Mouse (Mus musculus) activated CD4-positive, CD25-positive, alpha-beta regulatory T cell, adult 4 months (primary cell): Measurements from ENCODE around the gene Bbs10. TPM values are rescaled to one million over a fixed set of nuclear protein-coding genes. Genes with fewer than 3 reads are reported as not detected.

Experiments
- ATAC-seq: one replicate; pipeline ENCODE4 v1.8.0; 2017
- polyA plus RNA-seq, 2 experiments: library from polyadenylated mRNA; unstranded; fragments of 100-300 nt; shearing (Covaris generic); gene quantifications; one replicate each; pipeline ENCODE4 v1.2.1; 2017

The Bbs10 gene
- 1 to 10 TPM; 1.4 to 1.6 TPM for polyA plus RNA-seq

DNA sequence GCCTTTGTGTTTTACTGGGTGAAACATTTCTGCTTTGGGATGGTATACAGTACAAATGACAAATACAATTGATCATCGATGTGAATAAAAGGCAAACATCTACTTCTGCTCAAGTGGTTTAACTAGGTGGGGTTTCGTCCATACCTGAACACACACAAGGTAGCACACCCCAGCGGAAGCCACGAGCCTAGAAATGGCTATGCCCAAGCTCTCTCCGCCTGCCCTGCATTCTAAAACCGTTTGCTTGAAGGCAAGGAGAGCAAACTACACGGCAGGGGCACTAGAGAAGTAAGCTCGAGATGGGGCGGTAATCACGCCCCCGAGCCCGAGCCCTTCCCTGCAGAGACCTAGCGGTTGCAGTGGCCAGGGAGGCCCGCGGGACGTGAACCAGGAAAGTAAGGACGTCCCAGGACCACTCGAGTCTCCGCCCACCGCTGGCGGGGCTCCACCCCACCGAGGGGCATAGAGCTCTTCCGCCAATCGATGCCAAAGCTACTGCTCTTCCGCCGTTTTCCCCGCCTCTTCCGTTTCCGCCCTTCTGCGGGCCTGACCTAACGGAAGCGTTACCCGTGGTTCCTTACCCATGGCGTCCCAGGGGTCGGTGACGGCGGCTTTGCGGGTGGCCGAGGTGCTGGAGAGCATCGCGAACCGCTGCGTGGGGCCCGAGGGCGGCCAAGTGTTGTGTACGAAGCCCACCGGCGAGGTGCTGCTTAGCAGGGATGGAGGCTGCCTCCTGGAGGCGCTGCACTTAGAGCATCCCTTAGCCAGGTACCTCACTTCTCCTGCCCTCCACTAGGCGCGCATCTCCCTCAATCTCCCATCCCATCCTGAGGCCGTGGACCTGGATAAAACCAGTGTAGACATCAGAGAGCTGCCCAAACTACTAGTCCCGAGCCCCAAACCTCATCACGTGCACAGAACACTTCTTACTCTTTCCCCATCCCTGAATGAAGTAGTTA lies at the start of gene Bbs10:
Bbs10 (plus strand) TSS at position 540 of the 959 bp plus-strand sequence.
- peak; percentile 99 for ATAC-seq

DNA sequence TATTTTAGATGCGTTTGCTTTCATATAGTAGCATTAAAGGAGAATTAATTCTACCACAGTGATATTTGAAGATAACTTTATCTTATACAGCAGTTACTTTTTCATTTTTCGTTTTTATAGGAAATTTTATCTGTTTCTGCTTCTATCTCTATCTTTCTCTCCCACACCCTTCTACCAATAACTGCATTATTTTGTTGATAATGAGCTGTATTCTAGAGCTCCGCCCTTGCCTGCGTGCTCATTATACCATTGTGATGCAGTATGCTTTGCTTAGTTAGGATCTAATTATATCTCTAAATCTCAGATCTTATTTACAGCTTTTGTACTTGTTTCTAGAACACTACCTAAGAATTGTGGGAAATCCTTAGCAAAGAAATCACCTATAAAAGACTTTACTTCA lies 48.3 kb upstream of the Bbs10 start:
- ATAC-seq = no peak

DNA sequence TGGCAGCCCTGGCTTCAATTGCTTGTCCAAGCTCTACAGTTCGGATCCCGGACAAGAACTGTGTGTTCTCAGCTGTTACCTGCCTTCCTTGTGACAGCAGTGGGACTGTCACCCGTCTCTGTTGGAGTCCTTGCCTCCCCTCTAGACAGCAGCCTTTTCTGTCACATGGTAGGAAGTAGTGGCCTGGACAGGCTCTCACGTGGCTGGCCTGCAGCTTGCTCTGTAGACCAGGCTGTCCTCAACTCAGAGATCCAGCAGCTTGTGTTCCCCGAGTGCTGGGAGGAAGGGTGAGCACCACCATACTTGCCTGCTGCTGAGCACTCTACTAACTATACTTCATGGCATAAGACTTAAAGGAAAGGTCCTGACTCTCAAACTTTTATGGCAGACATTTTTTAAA lies 46.8 kb upstream of the Bbs10 start:
- ATAC-seq = no peak

DNA sequence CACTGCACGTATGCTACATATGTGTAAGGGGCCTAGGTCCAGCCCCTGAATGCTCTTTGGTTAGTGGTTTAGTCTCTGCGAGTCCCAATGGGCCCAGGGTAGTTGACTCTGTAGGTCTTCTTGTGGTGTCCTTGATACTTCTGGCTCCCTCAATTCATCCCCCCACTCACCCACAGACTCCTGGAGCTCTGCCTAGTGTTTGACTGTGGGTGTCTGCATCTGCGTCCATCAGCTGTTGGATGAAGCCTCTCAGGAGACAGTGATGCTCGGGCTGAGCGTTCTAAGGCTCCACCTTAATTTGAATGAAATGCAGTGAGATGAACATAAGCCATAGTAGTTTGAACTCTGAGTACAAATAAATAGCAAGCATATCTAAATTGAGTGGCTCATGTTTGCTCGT lies 43.3 kb upstream of the Bbs10 start:
- no peak for ATAC-seq

DNA sequence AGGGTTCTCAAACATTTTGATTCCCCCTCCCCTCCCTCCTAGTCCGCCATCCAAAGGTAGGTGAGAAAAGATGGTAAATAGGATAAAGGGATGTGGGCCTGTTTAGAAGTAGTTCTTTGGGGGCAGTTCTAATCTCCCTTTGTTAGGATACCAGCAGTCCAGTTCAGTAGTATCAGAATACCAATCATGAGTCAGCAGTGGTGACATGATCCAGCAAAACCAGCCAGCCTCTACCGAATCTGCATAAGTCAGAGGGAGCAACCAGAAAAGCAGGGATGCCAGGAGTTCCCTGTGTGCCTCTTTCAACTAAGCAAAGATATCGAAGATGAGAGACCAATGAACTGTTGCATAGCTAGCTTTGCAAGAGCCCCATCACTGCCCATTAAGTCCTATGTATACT lies 42.3 kb upstream of the Bbs10 start:
- no peak for ATAC-seq

DNA sequence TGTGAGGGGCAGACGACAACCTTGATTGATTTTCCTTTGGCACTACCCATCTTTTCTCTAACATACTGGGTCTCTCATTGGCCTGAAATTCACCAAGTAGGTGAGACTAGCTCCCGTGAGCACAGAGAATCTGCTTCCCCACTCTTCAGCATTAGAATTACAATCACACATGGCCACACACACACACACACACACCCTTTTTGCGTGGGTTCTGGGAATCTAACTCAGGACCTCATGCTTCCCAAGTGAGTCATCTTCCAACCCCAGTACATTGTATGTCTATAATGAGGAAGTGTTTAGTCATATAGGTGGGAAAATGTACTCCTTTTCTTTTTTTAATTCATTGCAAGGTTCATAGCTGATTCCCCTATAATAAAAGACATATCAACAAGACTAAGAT lies 41.1 kb upstream of the Bbs10 start:
- ATAC-seq = no peak

DNA sequence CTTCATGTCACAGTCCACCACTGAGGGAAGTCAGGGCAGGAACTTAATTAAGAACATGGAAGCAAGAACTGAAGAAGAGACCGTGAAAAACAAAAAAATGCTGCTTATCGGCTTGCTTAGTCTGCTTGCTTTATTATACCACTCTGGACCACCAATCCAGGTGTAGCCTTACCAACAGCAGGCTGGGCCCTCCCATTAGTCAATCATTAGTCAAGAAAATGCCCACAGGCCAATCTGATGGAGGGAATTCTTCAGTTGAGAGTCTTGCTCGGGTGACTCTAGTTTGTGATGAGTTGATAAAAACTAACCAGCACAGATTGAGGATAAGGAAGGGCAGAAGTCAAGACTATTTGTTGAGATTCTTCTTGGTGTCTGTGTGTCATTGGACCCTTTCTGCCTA lies 40.2 kb upstream of the Bbs10 start:
- no peak for ATAC-seq

DNA sequence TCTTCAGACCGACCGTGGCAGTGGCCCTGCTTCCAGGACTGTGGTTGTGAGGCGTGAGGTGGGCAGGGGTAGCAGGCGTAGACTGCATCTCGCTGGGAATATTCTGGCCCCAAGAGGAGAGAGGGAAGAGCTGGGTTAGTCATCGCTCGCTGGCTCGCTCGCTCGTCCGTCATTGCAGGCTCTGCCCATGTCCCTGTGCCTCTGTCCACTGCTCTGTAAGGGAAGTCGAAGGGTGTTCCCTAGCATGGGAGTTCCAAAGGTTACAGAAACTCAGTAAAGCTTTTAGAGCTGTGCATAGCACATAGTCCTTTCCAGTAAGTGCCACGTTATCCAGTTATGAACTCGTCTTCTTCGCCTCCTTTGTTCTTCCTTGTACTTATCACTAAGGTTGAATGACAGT lies 26.8 kb upstream of the Bbs10 start:
- ATAC-seq = no peak

DNA sequence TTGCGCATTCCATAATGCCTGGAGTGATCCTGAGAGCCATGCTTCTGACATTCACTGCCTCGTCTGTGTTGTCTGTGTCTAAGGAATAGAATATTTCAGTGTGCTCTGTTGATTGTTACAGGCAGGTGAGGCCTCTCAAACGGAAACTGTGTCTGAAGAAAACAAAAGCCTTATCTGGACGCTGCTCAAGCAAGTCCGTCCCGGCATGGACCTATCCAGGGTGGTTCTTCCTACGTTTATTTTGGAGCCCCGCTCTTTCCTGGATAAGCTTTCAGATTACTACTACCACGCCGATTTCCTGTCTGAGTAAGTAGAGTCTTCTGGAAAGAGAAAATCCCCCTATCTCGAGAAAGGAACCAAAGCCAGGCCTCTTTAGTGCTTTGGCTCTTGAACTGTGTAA lies 25.6 kb upstream of the Bbs10 start:
- no peak for ATAC-seq

DNA sequence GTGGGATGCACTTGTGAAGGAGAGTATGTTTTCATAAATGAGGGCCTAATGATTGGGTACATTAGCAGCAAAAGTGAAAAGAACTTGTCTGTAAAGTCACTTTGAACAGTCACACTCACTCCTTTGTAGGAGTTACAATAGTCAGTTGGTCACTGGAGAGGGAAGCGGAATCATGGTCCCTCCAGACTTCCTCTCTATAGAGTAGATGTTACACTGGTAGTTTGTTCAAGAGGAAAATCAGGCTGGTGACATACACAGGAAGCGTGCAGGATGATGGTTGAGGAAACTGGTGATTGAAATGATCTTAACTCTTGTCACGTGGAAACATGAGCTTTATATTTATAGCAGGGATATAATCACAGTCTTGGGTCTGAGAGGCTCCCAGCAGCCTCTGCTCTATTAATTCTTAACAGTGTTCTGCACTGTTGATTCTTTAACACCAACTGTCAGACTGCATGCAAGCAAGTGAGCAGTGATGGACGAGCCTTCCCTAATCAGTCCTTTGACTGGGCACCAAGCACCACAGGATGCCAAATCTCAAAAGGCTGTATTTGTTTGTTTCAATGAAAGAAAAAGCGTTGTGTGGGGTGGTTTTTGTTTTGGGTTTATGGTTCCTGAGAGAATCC lies 24.9 kb upstream of the Bbs10 start:
- ATAC-seq = no peak

DNA sequence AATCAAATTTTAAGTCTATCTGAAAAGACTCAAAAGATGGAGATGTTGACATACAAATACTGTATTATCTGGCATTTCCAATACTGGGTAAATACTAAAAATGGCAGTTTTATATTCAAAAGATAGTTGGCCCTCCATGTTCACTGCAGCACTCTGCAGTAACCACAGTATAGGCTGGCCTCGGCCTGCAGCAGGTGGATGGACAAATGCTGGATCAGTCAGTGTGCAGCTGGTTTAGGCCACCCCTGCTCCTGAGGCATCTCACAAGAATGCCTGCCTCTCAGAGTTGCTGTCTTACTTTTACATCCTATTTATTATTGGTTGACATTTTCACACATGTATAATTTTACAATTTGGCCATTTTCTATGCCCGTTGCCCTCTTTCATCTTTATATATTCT lies 22.7 kb upstream of the Bbs10 start:
- no peak for ATAC-seq

DNA sequence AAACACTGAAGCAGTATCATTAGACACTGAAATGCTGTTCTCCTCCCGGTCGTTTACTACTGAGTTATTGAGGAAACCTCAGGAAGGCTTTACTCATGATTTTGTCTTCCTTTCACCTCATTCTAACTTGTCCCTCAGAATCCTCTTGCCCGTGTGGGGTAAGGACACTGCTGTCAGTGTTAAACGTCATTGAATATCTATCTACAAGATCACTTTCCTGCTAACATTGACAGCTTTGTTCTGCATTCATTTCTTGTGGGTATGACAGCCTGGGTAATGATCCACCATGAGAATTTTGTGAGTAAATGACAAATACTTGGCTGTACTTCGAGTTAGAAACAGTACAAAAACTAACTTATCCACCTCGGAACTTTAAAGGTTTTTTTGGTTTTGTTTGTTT lies 848 bp upstream of the Bbs10 start:
- no peak for ATAC-seq

DNA sequence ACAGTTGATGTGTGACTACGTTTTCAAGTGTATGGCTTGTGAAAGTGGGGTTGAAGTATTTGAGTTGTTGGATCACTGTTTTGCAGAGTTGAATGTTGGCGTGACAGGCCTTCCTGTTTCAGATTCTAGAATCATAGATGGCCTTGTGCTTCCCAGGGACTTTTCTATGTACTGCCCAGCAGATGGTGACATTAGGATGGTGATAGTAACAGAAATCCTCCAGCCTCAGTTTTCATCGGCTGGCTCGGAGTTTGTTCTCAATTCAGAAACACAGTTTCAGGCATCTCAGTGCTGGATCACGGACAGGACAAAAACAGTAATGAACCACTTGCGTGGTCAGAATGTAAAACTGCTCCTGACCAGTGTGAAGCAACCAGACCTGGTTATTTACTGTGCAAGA lies 1.1 kb downstream of the Bbs10 start:
- ATAC-seq = no peak

DNA sequence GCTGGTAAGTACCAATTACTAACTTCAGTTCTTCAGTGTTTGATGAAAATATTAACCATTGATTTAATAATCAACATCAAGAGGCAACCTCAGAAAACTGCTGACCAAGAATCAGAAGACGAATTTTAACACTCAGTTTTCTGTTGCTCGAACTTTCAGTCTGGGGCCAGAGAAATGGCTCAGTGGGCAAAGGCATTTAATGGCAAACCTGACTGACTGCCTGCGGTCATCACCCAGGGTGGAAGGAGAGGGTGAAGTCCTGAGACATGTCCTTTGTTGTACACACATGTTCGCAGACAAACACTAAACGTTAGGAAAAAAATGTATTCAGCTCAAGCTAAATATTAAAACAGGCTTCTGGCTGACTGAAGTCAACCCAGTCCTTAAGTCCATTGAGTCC lies 2.6 kb downstream of the Bbs10 start:
- ATAC-seq = no peak

DNA sequence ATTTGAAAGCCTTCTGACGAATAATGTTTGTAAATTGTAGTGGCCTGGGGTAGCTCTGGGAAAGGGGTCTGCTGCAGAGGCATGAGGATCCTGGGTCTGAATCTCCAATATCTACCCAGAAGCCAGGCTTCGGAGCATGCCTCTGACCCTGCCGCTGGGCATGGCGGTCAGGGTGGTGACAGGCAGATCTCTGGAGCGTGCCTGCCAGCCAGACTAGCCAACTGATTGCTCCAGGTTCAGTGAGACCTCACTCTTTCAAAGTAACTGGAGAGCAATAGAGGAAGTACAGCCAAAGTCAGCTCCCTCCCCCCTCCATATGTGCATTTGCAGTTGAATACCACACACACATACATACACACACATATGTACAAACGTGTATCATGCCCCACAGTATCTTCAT lies 4.0 kb downstream of the Bbs10 start:
- no peak for ATAC-seq

DNA sequence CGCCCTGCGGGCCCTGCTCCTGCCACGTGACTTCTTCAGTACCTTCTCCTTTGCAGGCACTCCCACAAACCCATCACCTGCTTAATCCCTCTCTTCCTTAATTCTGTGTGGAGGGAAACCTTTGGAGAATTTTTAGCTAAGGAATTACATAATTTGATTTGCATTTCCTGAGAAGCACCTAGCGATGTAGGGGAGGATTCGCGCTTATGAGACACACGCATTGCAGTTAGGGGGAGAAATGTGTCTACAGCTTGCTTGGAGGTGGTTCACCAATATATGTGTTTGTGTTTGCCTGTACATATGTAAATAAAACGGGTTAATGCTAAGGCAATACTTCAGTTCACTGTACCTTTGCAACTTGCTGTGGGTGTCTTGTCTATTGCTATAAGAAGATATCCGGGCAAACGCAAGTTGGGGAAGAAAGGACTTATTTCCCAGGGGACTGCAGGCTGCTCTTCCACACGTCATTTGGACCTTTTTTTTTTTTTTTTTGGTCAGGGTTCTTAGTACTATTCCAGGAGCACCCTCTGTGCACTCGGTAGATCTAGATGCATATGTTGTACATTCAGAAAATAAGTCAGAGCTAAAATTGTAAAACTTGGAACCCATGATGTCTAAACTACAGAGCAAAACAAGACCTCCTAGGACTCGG lies 10.5 kb downstream of the Bbs10 start:
- ATAC-seq = no peak

DNA sequence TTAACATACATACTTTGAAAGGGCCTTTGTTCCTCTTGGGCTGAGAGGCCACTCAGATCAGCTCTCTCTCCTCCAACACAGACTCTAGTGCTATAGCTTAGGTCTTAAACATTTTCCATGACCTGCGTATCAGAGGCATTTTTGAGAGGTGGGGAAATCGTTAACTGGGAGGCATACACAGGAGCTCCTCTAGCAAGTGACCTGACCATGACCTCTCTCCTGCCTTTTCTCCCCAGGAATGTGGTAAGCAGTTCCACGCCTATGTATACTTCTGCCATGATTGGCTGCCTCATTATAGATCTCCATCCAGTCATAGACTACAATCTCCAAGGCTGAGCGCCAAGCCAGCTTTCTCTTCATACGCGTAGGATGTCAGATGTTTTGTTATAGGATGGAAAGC lies 14.8 kb downstream of the Bbs10 start:
- no peak for ATAC-seq

DNA sequence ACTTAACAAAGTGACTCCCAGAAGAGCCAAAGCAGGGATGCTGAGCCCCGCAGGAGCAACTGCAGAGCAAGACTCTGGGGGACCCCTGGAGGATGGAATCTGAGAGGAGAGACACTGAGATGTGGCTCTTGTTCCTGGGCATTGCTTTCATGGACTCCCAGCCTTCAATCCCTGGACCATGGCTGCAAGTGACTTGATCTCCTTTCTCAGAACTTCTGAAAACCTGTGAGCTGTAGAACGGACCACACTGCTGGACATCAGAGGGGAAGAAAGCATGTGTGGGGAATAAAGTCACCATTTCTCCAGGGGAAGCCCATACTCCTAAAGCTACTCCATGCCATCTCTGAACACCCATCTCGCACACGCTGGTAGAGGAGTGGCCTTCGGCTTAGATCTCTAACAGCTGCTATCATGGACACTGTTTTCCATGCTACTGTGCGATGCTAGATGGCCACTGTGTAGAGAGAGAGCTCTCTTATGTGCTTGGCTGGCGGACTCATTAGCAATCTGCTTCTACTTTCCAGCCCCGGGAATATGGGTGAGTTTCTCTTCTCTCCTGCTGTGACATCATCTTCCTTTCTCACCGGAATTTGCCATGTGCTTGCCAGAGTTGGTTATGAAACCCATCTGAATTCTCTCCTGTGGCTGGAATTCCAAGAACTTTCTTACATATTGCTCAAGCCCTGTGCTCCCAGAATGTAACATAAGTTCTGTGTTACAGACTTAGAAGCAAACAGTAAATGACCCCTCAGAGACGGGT lies 16.3 kb downstream of the Bbs10 start:
- ATAC-seq = no peak

DNA sequence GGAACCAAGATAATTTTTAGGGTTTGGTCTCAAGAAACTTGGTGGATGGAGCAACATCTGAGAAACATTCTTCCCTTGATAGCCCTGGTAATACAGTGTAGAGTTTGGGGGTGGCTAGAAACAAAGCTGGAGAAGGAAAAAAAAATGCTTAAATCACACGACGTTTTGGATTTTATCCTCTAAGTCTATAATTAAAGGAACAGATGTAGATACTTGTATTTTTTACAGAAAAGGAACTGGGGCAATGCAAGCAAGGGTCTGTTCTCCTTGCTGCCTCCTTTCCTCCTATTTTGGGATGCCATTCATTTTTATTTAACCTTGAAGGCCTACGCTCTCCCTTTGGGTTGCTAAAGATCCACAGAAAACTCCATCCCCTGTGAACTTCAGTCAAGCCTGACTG lies 17.5 kb downstream of the Bbs10 start:
- ATAC-seq = no peak

DNA sequence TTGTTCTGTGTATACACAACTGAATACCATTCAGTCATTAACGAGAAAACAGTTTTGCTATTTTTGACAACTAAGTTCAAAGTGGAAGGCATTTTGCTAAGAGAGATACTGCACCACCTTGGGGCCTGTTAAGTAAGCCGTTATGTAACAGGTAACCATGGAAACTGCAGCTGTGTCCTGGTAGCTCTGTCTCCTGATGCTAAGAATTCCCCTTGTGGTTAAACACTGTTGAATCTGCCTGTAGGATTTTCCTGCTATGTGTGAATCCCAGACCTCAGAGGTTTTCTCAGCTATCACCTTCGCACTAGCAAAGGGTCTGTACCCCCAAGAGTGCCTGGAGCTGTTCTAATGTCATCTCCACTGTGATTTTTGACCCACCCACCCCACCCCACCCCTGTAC lies 19.5 kb downstream of the Bbs10 start:
- ATAC-seq = no peak

DNA sequence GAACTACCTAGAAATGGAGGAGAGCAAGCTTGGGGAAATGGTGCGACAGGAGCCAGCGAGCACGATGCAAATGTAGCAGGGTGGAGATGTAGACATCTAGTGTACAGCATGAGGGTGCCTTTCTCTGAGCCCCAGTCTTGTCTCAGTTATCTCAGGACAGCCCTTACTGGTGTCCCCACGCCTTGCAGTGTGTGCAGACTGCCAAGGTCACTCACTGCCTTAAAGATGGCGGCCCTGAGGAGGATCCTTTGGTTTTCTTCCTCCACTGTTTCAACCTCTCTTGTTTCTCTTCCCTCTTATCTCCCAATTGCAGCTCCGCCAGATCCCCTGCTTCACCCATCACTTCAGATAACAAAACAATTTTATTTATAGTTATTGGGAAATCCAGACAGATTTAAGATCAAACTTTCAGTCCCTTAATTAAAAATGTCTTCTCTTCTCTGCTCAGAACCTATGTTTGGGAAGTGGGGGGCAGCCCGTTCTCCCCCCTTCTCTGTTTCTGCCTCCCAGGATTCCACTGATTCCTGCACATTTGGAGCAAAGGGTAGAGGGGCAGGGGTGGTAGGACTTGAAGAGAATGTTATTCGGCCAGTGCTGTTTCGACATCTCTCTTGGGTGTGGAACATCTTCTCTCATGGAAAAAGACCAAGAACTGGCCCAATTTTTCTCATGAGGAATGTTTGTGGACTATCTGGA lies 20.5 kb downstream of the Bbs10 start:
- ATAC-seq = no peak

DNA sequence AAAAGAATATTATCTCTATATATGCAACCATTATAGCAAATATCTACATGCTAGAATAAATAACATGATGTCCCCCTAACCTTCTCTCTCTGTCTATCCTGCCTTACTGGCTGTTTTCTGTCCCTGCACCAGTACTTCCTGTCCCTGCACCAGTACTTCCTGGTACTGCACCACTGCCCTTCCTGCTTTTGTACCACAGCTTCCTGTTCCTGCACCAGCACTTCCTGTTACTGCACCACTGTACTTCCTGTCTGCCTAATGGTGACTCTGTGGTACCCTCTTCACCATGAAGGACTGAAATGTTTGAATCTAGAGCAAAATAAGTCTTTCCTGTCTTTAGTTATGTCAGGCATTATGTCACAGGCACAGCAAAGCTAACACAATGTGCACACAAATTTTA lies 22.1 kb downstream of the Bbs10 start:
- ATAC-seq = no peak
